In genomic region chr15:56030007-56030406, GRCm38 (mm10) we compare ENCODE assay signal across 24 mouse cellular contexts.
A peak's percentile ranks its signal among the peaks of the same experiment; 100 is the strongest.
DNase-seq lines count a peak whose midpoint lies in the region; ATAC-seq and TF ChIP-seq lines count a peak whose summit lies in the region.
"Had no signal": no experiment of that assay in that cellular context is flagged by ENCODE, and none has a peak within 500 bp of the region (broad histone marks: within the 10 kb centered on the region; RNA-seq: fewer than 3 reads in every experiment).

No protein-coding gene starts in this region.

- H3K9me3 ChIP-seq in heart, postnatal 0 days (replicated peaks; ENCODE audit: control insufficient read depth, low read length), result no peaks in the 10 kb centered on the region
- peaks cover 4% of the 10 kb centered on the region for H3K9me3 ChIP-seq in heart, embryonic 11.5 days (replicated peaks; ENCODE audit: control insufficient read depth, low read length)
- H3K9me3 ChIP-seq: G1E had no signal

- WGBS in heart, postnatal 0 days, result 49% methylated on average over 2 of the region's 2 CpGs
- WGBS in heart, embryonic 11.5 days (ENCODE audit: insufficient replicate concordance), result 57% methylated on average over 2 of the region's 2 CpGs

- no peak for TF ChIP-seq EP300 in heart, postnatal 0 days (IDR thresholded peaks at IDR 0.05; ENCODE audit: low read depth)

- H3K27ac ChIP-seq in heart, postnatal 0 days (ENCODE audit: low read depth), result no peak overlapping the region
- H3K27ac ChIP-seq in heart, embryonic 11.5 days (ENCODE audit: low read depth, low read length), result no peak overlapping the region

- no peak overlapping the region for H3K4me2 ChIP-seq in heart, postnatal 0 days (ENCODE audit: low read depth, low read length)
- no peak overlapping the region for H3K4me2 ChIP-seq in heart, embryonic 11.5 days

- peak; percentile 40 for DNase-seq in adrenal gland, adult 2 months
- no peak for DNase-seq in adrenal gland, adult 18-20 months (ENCODE audit: low spot score in 2 of 2)
- DNase-seq in heart, postnatal 0 days (ENCODE audit: low spot score), result no peak
- peak; percentile 44 for DNase-seq in 3T3-L1 (ENCODE audit: low read depth, low spot score)
- no peak for DNase-seq in ovary, postnatal 14 days (ENCODE audit: low spot score)
- no peak for DNase-seq in kidney, postnatal 36 days
- DNase-seq: adrenal gland, adult 8-10 months; adrenal gland, postnatal 10 days; adrenal gland, postnatal 14 days; adrenal gland, postnatal 25 days; B cell, adult 2 months; cerebellum, adult 11 months; cerebellum, adult 11-12 months; cerebellum, adult 18-20 months; cerebellum, adult 2 months; cerebellum, adult 8-10 months; cerebellum, adult 9-10 months had no signal

- no peak overlapping the region for H3ac ChIP-seq in C2C12 (ENCODE audit: control insufficient read depth, insufficient read length, low read depth)

- 0 out of 2 replicates have a peak, but pooled peaks cover 3% of the 10 kb centered on the region for H3K4me1 ChIP-seq in heart, postnatal 0 days (ENCODE audit: control insufficient read depth, insufficient read depth)
- no peaks in the 10 kb centered on the region for H3K4me1 ChIP-seq in heart, embryonic 11.5 days (ENCODE audit: control insufficient read depth, insufficient read depth, low read length)

- no peak overlapping the region for H3K4me3 ChIP-seq in heart, postnatal 0 days (ENCODE audit: low read depth, low read length)
- H3K4me3 ChIP-seq in heart, embryonic 11.5 days (ENCODE audit: low read depth, low read length), result no peak overlapping the region
- H3K4me3 ChIP-seq in C2C12 (ENCODE audit: insufficient read depth, poor library complexity, severe bottlenecking), result no peak overlapping the region

- no peak for TF ChIP-seq CTCF in heart, postnatal 0 days (IDR thresholded peaks at IDR 0.05; ENCODE audit: low read depth)
- TF ChIP-seq CTCF in C2C12 (IDR thresholded peaks at IDR 0.05; ENCODE audit: control insufficient read depth, insufficient read depth, insufficient read length), result no peak

- H3K79me2 ChIP-seq in C2C12 (ENCODE audit: control insufficient read depth, insufficient read depth), result no peaks in the 10 kb centered on the region

- H3K79me3 ChIP-seq in C2C12 (ENCODE audit: low read depth), result no peaks in the 10 kb centered on the region

- H3K27me3 ChIP-seq in heart, postnatal 0 days (ENCODE audit: control insufficient read depth, insufficient read depth, low read length), result no peaks in the 10 kb centered on the region
- no peaks in the 10 kb centered on the region for H3K27me3 ChIP-seq in heart, embryonic 11.5 days (ENCODE audit: control insufficient read depth, insufficient read depth, low read length)
- no peaks in the 10 kb centered on the region for H3K27me3 ChIP-seq in C2C12 (ENCODE audit: control insufficient read depth, insufficient read depth, insufficient read length)
- H3K27me3 ChIP-seq: CH12.LX, Patski had no signal

- no peaks in the 10 kb centered on the region for H3K36me3 ChIP-seq in heart, postnatal 0 days (replicated peaks; ENCODE audit: control insufficient read depth, insufficient read depth, low read length)
- no peaks in the 10 kb centered on the region for H3K36me3 ChIP-seq in heart, embryonic 11.5 days (ENCODE audit: control insufficient read depth, insufficient read depth, low read length)
- no peaks in the 10 kb centered on the region for H3K36me3 ChIP-seq in C2C12 (ENCODE audit: control insufficient read depth, insufficient read depth)
- H3K36me3 ChIP-seq: G1E had no signal

- ATAC-seq in heart, postnatal 0 days (ENCODE audit: insufficient read depth, low read depth), result 0 out of 2 replicates have a peak, but pooled peaks have one; percentile 33
- no peak for ATAC-seq in heart, embryonic 11.5 days (replicated peaks; ENCODE audit: insufficient number of reproducible peaks, low FRiP score, low TSS enrichment)
- ATAC-seq: activated CD4-positive, CD25-positive, alpha-beta regulatory T cell, adult 4 months; CD4-positive, CD25-positive, alpha-beta regulatory T cell, adult 4 months; Patski had no signal

- H3K9ac ChIP-seq in heart, postnatal 0 days (replicated peaks; ENCODE audit: low read depth, low read length), result no peak overlapping the region
- no peak overlapping the region for H3K9ac ChIP-seq in heart, embryonic 11.5 days (ENCODE audit: low read depth, low read length)

TF ChIP-seq in C2C12, 6 proteins besides CTCF, POLR2A, EP300 and RAD21:
- TF ChIP-seq MYOD1 (IDR thresholded peaks at IDR 0.05; ENCODE audit: control insufficient read depth, insufficient read length, low read depth), result no peak
- no peak for TF ChIP-seq MYOG (IDR thresholded peaks at IDR 0.05; ENCODE audit: control insufficient read depth, extremely low read depth, insufficient read length)
- TF ChIP-seq FOSL1 (IDR thresholded peaks at IDR 0.05; ENCODE audit: insufficient read depth, low read length, poor library complexity, severe bottlenecking), result peak; percentile 63
- TF ChIP-seq MAX (IDR thresholded peaks at IDR 0.05), result no peak

Comparison
In these comparisons a context has a peak if more than half of its experiments do, and no peak if none do; other contexts are left out.
1. DNase-seq: peak in adrenal gland, adult 2 months (single experiment) and 3T3-L1 (single experiment); none in adrenal gland, adult 18-20 months (0 of 2), heart, postnatal 0 days (single experiment), ovary, postnatal 14 days (single experiment) and kidney, postnatal 36 days (0 of 2).